Mouse (Mus musculus): ENCODE measurements around the gene Itpr2. TPM values are rescaled to one million over a fixed set of nuclear protein-coding genes. Genes with fewer than 3 reads are reported as not detected.

The Itpr2 gene
- polyA plus RNA-seq, 1 experiment from 2014 or later: 6.1 TPM

- Histone ChIP-seq H3K36me3 (ENCODE audit: control insufficient read depth, insufficient read depth, low read length) (no peaks in the 10 kb centered on the region), H3K4me3 (ENCODE audit: low read depth, low read length) (no peak overlapping the region), H3K27me3 (ENCODE audit: control insufficient read depth, insufficient read depth, low read length) (no peaks in the 10 kb centered on the region), H3K27ac (ENCODE audit: low read depth, low read length) (no peak overlapping the region), H3K4me1 (ENCODE audit: control insufficient read depth, insufficient read depth, low read length) (no peaks in the 10 kb centered on the region), H3K9me3 (ENCODE audit: control insufficient read depth, low read length) (no peaks in the 10 kb centered on the region), H3K9ac (replicated peaks; ENCODE audit: low read depth, low read length) (no peak overlapping the region), H3K4me2 (ENCODE audit: low read depth, low read length) (no peak overlapping the region)
- WGBS: 89% methylated on average over 11 of the region's 11 CpGs
- no peak; the same call in 1 of the 2 replicates for ATAC-seq (ENCODE audit: low read depth)
Measured at GRCm38 (mm10) chr6:146446032-146446704, 55.9 kb downstream of the Itpr2 start.

- no peak overlapping the region for H3K9ac ChIP-seq (replicated peaks; ENCODE audit: low read depth, low read length)
- H3K36me3 ChIP-seq (ENCODE audit: control insufficient read depth, insufficient read depth, low read length): no peaks in the 10 kb centered on the region
- H3K9me3 ChIP-seq (ENCODE audit: control insufficient read depth, low read length): no peaks in the 10 kb centered on the region
- no peak overlapping the region for H3K4me3 ChIP-seq (ENCODE audit: low read depth, low read length)
- no peak for ATAC-seq (ENCODE audit: low read depth)
- 55% methylated on average over 2 of the region's 2 CpGs for WGBS
- 0 out of 2 replicates have a peak, but pooled peaks cover 3% of the 10 kb centered on the region for H3K4me1 ChIP-seq (ENCODE audit: control insufficient read depth, insufficient read depth, low read length)
- no peak overlapping the region for H3K4me2 ChIP-seq (ENCODE audit: low read depth, low read length)
- H3K27ac ChIP-seq (ENCODE audit: low read depth, low read length): no peak overlapping the region
- no peaks in the 10 kb centered on the region for H3K27me3 ChIP-seq (ENCODE audit: control insufficient read depth, insufficient read depth, low read length)
Measured at GRCm38 (mm10) chr6:146439826-146440225, 62.2 kb downstream of the Itpr2 start.

- Histone ChIP-seq H3K27me3 (ENCODE audit: control insufficient read depth, insufficient read depth, low read length) (no peaks in the 10 kb centered on the region), H3K4me1 (ENCODE audit: control insufficient read depth, insufficient read depth, low read length) (0 out of 2 replicates have a peak, but pooled peaks cover 3% of the 10 kb centered on the region), H3K9ac (replicated peaks; ENCODE audit: low read depth, low read length) (no peak overlapping the region), H3K4me3 (ENCODE audit: low read depth, low read length) (no peak overlapping the region), H3K36me3 (ENCODE audit: control insufficient read depth, insufficient read depth, low read length) (no peaks in the 10 kb centered on the region), H3K4me2 (ENCODE audit: low read depth, low read length) (no peak overlapping the region), H3K27ac (ENCODE audit: low read depth, low read length) (no peak overlapping the region), H3K9me3 (ENCODE audit: control insufficient read depth, low read length) (no peaks in the 10 kb centered on the region)
- WGBS: 82% methylated on average over 10 of the region's 10 CpGs
- ATAC-seq (ENCODE audit: low read depth): no peak
Measured at GRCm38 (mm10) chr6:146439071-146439818, 62.8 kb downstream of the Itpr2 start.

- WGBS: 86% methylated on average over 7 of the region's 7 CpGs
- no peak overlapping the region for H3K9ac ChIP-seq (replicated peaks; ENCODE audit: low read depth, low read length)
- H3K27ac ChIP-seq (ENCODE audit: low read depth, low read length): no peak overlapping the region
Measured at GRCm38 (mm10) chr6:146438057-146438456, 64.0 kb downstream of the Itpr2 start.

GRCm38 (mm10) chr6:146436916-146437496, 65.0 kb downstream of the Itpr2 start:
- 47% methylated on average over 12 of the region's 12 CpGs for WGBS

More at GRCm38 (mm10) chr6:146438057-146438456, 64.0 kb downstream of the Itpr2 start:
- Histone ChIP-seq H3K4me1 (ENCODE audit: control insufficient read depth, insufficient read depth, low read length) (0 out of 2 replicates have a peak, but pooled peaks cover 3% of the 10 kb centered on the region), H3K36me3 (ENCODE audit: control insufficient read depth, insufficient read depth, low read length) (no peaks in the 10 kb centered on the region), H3K4me2 (ENCODE audit: low read depth, low read length) (no peak overlapping the region), H3K4me3 (ENCODE audit: low read depth, low read length) (no peak overlapping the region), H3K9me3 (ENCODE audit: control insufficient read depth, low read length) (no peaks in the 10 kb centered on the region), H3K27me3 (ENCODE audit: control insufficient read depth, insufficient read depth, low read length) (no peaks in the 10 kb centered on the region)
- no peak for ATAC-seq (ENCODE audit: low read depth)

GRCm38 (mm10) chr6:146434217-146434616, 67.8 kb downstream of the Itpr2 start:
- no peaks in the 10 kb centered on the region for H3K9me3 ChIP-seq (ENCODE audit: control insufficient read depth, low read length)
- no peak overlapping the region for H3K9ac ChIP-seq (replicated peaks; ENCODE audit: low read depth, low read length)
- H3K4me1 ChIP-seq (ENCODE audit: control insufficient read depth, insufficient read depth, low read length): 0 out of 2 replicates have a peak, but pooled peaks cover 3% of the 10 kb centered on the region
- no peak overlapping the region for H3K4me3 ChIP-seq (ENCODE audit: low read depth, low read length)
- H3K27me3 ChIP-seq (ENCODE audit: control insufficient read depth, insufficient read depth, low read length): no peaks in the 10 kb centered on the region
- H3K36me3 ChIP-seq (ENCODE audit: control insufficient read depth, insufficient read depth, low read length): no peaks in the 10 kb centered on the region
- H3K4me2 ChIP-seq (ENCODE audit: low read depth, low read length): no peak overlapping the region
- 97% methylated on average over 2 of the region's 2 CpGs for WGBS
- ATAC-seq (ENCODE audit: low read depth): no peak
- no peak overlapping the region for H3K27ac ChIP-seq (ENCODE audit: low read depth, low read length)

More at GRCm38 (mm10) chr6:146436916-146437496, 65.0 kb downstream of the Itpr2 start:
- H3K9ac ChIP-seq (replicated peaks; ENCODE audit: low read depth, low read length): no peak overlapping the region
- H3K4me2 ChIP-seq (ENCODE audit: low read depth, low read length): no peak overlapping the region
- H3K4me3 ChIP-seq (ENCODE audit: low read depth, low read length): no peak overlapping the region
- H3K36me3 ChIP-seq (ENCODE audit: control insufficient read depth, insufficient read depth, low read length): no peaks in the 10 kb centered on the region
- no peaks in the 10 kb centered on the region for H3K27me3 ChIP-seq (ENCODE audit: control insufficient read depth, insufficient read depth, low read length)
- H3K27ac ChIP-seq (ENCODE audit: low read depth, low read length): no peak overlapping the region
- 0 out of 2 replicates have a peak, but pooled peaks cover 3% of the 10 kb centered on the region for H3K4me1 ChIP-seq (ENCODE audit: control insufficient read depth, insufficient read depth, low read length)
- no peaks in the 10 kb centered on the region for H3K9me3 ChIP-seq (ENCODE audit: control insufficient read depth, low read length)
- ATAC-seq (ENCODE audit: low read depth): peak; percentile 66; the same call in 1 of the 2 replicates

GRCm38 (mm10) chr6:146432218-146432865, 69.7 kb downstream of the Itpr2 start:
- Histone ChIP-seq H3K4me2 (ENCODE audit: low read depth, low read length) (no peak overlapping the region), H3K9ac (replicated peaks; ENCODE audit: low read depth, low read length) (no peak overlapping the region), H3K4me3 (ENCODE audit: low read depth, low read length) (no peak overlapping the region), H3K27me3 (ENCODE audit: control insufficient read depth, insufficient read depth, low read length) (no peaks in the 10 kb centered on the region), H3K4me1 (ENCODE audit: control insufficient read depth, insufficient read depth, low read length) (0 out of 2 replicates have a peak, but pooled peaks cover 3% of the 10 kb centered on the region), H3K9me3 (ENCODE audit: control insufficient read depth, low read length) (no peaks in the 10 kb centered on the region), H3K27ac (ENCODE audit: low read depth, low read length) (no peak overlapping the region), H3K36me3 (ENCODE audit: control insufficient read depth, insufficient read depth, low read length) (no peaks in the 10 kb centered on the region)
- 81% methylated on average over 8 of the region's 8 CpGs for WGBS
- no peak for ATAC-seq (ENCODE audit: low read depth)

- no peaks in the 10 kb centered on the region for H3K27me3 ChIP-seq (ENCODE audit: control insufficient read depth, insufficient read depth, low read length)
- H3K4me2 ChIP-seq (ENCODE audit: low read depth, low read length): no peak overlapping the region
- no peak overlapping the region for H3K9ac ChIP-seq (replicated peaks; ENCODE audit: low read depth, low read length)
- WGBS: 91% methylated on average over 7 of the region's 7 CpGs
- H3K4me1 ChIP-seq (ENCODE audit: control insufficient read depth, insufficient read depth, low read length): no peaks in the 10 kb centered on the region
- H3K27ac ChIP-seq (ENCODE audit: low read depth, low read length): no peak overlapping the region
- no peak overlapping the region for H3K4me3 ChIP-seq (ENCODE audit: low read depth, low read length)
- no peaks in the 10 kb centered on the region for H3K9me3 ChIP-seq (ENCODE audit: control insufficient read depth, low read length)
- no peaks in the 10 kb centered on the region for H3K36me3 ChIP-seq (ENCODE audit: control insufficient read depth, insufficient read depth, low read length)
- no peak for ATAC-seq (ENCODE audit: low read depth)
Measured at GRCm38 (mm10) chr6:146431777-146432176, 70.2 kb downstream of the Itpr2 start.

Measured in neural tube, embryonic 14.5 days (tissue).